Mouse (Mus musculus) left cerebral cortex, adult 18-20 months (tissue): Measurements from ENCODE around the gene Tmem88. TPM values are rescaled to one million over a fixed set of nuclear protein-coding genes. Genes with fewer than 3 reads are reported as not detected.

ENCODE experiments used
- DNase-seq, 2 experiments: peaks; one replicate each; pipeline ENCODE4 v3.0.0; 2021 to 2022; ENCODE audit warnings: low spot score in 2 of 2, mixed read lengths in 1 of 2
- total RNA-seq, 2 experiments: library from RNA; stranded (reverse); gene quantifications; 2 replicates each; pipeline ENCODE4 v1.2.3; 2021

Gene Tmem88
- total RNA-seq, 2 experiments from 2014 or later = 3.4 to 3.7 TPM

- DNase-seq = no peak
Measured at GRCm38 (mm10) chr11:69416921-69417448, 19.0 kb upstream of the Tmem88 start.

DNA sequence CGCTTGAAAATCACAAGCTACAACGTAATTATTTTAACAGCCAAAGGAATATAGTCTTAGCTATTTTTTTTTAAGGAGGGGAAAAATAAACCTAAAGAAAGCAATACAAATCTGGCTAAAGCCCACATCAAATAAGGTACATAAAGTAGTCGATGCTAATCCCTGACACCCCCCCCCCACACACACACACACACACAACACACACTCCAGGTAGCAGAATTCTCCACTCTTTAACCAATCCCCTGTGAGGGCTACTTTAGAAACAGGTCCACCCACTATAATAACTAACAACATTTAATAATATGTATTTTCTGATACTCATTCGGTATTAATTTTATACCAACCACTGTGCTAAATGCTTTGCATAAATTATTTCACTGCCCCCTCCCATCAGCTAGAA, 18.5 kb upstream of the Tmem88 start:
- DNase-seq = no peak

DNA sequence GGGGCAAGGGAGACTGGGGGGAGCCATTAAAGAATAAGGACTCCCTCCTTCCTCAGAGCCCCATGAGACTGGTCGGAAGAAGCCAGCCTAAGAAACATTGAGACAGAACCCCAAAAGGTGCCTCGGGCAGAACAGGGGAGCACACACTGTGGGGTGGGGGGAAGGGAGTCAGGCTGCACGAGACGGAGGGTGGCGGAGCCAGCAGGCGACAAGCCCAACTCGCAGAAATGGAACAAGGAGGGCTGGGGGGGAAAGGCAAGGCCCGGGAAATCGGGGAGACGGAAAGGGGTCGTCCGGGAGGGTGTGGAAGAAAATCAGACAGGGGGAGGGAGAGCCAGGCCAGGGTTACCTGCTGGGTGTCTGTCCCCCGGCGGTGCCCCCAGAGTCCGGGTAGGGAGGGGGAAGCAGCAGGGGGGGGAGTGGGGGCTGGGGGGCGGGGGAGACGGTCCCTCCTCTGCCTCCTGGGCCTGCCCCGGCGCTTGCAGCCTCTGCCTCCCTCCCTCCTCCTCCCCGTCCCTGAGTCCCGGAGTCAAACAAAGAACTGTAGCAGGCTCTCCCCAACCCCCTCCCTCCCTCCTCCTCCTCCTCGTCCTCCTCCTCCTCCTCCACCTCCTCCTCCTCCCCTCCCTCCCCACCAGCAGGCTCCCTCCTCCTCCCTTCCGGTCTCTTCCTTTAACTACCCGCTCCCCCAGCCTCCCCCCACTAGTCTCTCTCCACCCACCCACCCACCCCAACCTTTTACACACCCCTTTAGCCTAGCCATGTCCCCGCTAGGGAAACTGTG, 17.8 kb upstream of the Tmem88 start:
- peak in 1 of 2 experiments; percentile 4 for DNase-seq

- peak in 1 of 2 experiments; percentile 2 for DNase-seq
Measured at GRCm38 (mm10) chr11:69415327-69415667, 17.3 kb upstream of the Tmem88 start.

DNA sequence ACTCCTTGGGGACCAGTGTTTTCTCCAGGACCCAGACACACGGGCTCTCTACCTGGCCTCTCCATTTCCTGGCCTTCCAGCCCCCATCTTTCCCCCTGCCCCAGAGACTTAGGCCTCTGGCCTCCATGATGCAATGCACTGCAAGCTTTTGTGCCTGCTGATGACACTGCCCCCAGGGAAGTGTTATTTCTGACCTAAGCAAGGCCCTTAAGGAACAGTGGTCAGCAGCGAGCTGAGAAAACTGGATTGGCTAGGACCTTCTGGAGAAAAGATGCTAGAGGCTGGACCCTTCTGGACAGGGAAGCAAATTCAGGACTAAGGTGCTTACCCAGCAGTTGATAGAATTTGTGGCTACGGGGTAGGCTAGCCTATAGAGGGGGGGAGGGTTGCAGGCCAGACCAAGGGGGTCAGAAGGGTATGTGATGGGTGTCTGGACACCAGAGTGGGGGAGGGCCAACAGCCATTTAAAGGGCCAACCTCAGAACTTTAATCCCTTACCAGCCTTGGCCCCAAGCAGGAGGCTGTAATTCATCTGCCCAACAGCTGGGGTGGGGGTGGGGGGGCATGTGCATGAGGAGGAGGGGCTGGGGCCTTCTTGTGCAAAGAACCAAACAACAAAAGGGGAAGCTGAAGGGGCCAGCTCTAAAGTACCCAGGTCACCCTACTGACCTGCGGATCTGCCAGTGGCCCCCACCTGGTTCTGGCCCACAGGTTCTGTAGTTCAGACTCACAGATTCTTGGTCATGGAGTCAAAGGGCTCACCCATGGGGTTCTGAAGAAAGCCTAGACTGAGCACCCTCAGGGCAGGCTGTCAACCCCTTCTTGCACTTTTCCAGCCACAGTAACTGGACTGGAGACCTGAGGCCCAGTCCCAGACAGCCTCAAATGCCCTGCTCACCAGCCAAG, 16.6 kb upstream of the Tmem88 start:
- DNase-seq = no peak

DNA sequence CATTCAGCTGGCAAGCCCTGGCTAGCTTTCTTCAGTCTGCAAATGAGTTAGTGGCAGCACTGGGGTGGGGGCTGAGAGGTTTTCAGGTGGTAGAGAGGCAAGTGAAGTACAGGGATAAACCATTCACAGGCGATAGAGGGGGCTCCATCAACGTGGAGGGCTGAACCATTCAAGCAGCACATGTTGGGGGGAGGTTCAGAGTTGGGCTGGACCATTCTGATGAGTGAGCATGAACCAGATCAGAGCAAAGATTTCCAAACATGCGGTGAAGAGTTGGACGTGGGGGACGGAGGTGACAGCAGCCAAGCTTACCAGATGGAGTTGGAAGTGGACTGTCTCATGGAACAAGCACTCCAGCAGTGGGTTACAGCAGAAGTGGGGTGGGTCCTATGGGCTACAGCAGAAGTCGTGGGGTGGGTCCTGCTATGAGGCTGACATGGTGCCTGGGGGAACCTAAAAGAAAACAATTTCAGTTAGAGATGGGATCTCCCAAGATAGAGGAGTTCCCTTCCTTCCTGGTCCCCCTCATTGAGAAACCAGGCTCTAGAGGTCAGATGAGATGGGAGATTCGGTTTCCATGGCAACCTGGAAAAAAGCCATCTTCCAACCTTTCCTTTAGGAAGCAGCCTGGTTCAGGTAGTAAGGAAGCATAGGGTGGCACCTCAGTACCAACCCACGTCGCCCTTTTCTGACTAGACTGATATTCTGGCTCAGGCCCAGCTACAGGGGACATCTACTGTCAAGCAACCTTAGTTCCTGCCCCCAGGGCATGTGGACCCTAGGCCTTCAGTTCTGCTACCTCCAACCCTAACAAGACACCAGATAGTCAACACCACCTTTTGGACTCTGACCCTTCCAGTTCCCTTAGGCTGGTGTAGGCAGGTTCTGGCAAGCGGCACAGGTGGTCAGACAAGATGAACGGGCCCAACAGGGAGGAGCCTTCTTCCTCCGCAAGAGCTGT, 15.5 kb upstream of the Tmem88 start, which contains the start of gene Kdm6b:
TSS of gene Kdm6b (minus strand) at position 455 of the 961 bp plus-strand sequence.
- DNase-seq = peak; percentile 32 to 48

GRCm38 (mm10) chr11:69412548-69412947, 14.5 kb upstream of the Tmem88 start:
- DNase-seq = peak; percentile 17 to 35

- peak; percentile 59 to 64 for DNase-seq
Measured at GRCm38 (mm10) chr11:69411538-69412203, 13.6 kb upstream of the Tmem88 start.

DNA sequence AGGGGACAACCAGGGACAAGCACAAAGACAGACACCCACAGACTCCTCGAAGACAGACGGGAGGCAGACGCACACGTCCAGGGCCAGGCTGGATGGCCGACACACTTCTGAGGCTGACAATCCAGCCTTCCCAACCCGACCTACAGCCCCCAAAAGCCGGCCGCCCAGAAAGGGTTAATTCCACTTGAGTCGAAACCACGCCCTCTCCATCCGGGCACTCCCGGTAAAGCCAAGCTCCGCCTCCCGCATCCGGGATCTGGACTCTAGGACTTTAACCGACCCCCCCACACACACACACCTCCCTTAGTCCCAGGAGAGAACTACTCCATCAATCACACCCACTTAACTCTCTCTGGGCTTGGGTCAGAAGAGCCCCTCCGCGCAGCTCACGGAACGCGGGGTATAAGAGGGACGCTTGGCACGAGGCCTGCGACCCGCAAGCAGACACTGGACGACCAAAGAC, 13.1 kb upstream of the Tmem88 start:
- DNase-seq = peak; percentile 92 to 94

DNA sequence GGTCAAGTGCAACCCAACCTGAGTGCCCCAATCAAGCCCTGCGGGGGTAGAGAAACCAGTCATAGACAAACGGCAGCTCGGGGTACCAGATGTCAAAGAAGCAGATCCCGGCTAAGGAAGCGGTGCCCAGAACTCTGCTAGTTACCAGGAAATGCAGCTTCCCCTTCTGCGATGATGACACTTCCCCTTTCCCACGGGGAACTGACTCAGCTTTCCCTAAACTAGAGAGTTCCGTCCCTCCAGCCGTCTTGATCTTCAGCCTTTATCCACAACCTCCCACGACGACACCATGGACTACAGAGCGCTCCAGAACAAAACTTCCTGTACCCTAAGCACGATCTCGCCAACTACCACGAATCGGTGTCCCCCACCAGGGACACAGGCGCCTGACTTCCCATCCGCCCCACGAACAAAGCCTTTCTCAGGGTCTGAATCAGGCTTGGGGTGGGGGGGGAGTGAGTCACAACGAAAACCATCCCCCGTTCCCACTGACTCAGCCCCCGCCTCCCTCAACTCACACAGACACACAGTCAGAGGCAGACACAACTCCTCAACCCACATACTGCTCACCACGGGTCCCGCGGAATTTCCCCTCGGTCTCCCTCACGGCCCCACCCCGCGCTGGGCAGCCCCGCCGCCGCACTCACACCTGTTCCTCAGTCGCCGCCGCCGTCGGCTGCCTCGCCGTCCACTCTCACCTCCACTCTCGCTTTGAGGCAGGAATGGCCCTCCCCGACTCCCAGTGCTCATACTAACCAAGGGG, 12.5 kb upstream of the Tmem88 start:
- peak; percentile 60 to 67 for DNase-seq

DNA sequence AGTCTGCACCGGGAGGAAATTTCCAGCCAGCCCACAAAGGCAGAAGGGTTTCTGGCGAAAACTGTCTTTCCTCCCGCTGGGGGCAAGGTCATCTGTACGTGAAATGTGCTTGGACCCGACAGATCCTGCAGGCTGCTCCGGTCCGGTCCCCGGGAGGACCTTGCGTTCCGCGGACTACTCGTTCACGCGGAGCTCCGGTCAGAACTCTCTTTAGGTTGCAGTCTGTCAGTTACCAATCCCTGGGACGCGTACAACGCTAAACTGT, 11.9 kb upstream of the Tmem88 start:
- DNase-seq = no peak

DNA sequence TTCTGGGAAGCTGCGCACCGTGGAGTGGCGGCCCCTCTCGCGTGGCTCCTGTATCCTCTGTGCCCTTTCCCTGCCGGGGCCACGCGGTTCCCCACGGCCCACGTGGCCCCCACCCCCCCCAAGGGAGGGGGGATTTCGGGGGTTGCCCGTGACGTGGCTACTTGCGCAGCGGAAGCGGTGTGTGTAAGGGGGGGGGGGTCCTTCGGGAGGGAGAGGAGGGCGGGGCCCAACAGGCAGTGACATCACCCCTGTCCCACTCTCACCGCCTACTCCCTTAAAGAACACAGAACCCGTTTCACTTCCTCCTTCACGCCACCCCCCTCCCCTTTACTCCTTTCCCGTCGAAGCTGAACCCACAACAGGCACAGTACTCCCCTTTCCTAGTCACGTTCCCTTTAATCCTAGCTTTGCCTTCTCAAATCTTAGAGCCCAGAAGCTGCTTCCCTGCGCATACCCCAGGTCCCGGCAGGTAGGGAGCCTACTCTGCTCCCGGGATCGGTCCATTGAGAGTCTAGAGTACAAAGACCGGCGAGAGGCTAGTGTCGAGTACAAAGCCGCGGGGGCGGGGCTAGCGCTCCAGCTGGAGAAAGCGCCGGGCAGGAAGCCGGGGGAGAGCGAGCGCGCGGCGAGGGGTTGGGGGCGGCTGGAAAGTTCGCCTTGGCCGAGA, 11.5 kb upstream of the Tmem88 start:
- peak; percentile 82 to 89 for DNase-seq

DNA sequence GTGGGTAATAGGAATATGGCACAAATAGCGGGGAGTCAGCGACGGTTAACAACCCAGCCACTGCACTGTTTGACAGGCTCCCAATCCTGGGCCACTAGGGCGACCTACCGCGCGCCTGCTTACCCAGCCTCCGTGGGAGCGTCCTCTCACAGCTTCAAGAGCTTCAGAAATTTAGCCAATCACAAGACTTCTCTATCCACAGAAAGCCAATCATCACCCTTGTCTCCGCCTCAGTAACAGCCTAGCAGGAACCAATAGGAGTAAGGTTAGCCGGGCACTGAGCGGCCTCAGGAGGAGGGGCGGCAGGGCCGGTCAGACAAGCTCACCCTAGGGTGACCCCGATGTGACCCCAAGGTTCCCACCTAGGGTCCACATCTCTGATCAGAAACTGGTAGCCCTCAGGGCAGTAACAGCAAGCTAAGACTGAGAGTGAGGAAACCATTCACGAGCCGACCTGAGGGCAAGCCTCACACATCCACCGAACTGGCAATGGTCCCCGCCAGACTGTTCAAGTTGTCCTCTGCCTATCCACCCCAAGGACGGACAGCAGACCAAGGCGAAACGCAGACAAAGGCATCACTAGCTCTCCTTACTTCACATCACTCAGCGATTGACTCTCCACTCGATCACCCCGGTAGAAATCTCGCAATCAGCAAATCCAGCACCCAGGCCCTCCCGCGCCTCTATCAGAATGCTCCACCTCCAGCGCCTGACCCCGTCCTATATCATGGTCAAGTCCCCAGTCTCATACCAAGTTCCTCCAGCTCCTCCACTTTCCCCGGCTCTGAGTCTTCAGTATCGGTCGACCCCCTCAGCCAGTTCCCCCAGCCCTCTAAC, 10.7 kb upstream of the Tmem88 start:
- peak; percentile 62 to 84 for DNase-seq

DNA sequence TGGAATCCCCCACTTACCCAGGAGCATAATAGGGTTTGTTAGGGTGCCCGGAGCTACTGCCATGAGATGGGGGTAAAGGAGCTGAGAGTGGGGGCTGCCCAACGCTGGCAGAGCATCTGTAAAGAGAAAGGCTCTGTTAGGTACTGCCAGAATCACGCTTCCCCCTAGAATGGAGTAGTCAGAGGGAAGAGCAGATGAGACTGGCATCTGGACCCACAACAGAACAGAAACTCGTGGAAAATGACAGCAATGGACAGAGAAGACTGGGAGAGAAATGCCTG, 9.6 kb upstream of the Tmem88 start:
- no peak for DNase-seq

- no peak for DNase-seq
Measured at GRCm38 (mm10) chr11:69406867-69407723, 9.1 kb upstream of the Tmem88 start.

GRCm38 (mm10) chr11:69406282-69406681, 8.2 kb upstream of the Tmem88 start:
- no peak for DNase-seq
